9 mouse cellular contexts compared by ENCODE assay signal in genomic region chr13:21917480-21917879, GRCm38 (mm10). TPM values are rescaled to one million over a fixed set of nuclear protein-coding genes. Genes with fewer than 3 reads are reported as not detected.
DNase-seq lines count a peak whose midpoint lies in the region; ATAC-seq and TF ChIP-seq lines count a peak whose summit lies in the region.
"Had no signal": no experiment of that assay in that cellular context is flagged by ENCODE, and none has a peak within 500 bp of the region (broad histone marks: within the 10 kb centered on the region; RNA-seq: fewer than 3 reads in every experiment).

No protein-coding gene starts in this region.

- peaks cover 26% of the 10 kb centered on the region; the same call in 1 of the 2 replicates for H3K27me3 ChIP-seq in midbrain, embryonic 10.5 days (ENCODE audit: low read depth, poor library complexity, severe bottlenecking)
- peaks cover 47% of the 10 kb centered on the region for H3K27me3 ChIP-seq in midbrain, postnatal 0 days (ENCODE audit: insufficient read depth, low read length)
- H3K27me3 ChIP-seq in forebrain, embryonic 12.5 days = peaks cover 51% of the 10 kb centered on the region
- peaks cover 26% of the 10 kb centered on the region for H3K27me3 ChIP-seq in limb, embryonic 12.5 days
- no peaks in the 10 kb centered on the region; the same call in 1 of the 2 replicates for H3K27me3 ChIP-seq in stomach, embryonic 16.5 days (ENCODE audit: control insufficient read depth, insufficient read depth, low read length)

- no peak for TF ChIP-seq CTCF in midbrain, postnatal 0 days (IDR thresholded peaks at IDR 0.05)

- peak overlapping the region; percentile 56 for H3K4me3 ChIP-seq in midbrain, embryonic 10.5 days
- no peak overlapping the region for H3K4me3 ChIP-seq in midbrain, postnatal 0 days (ENCODE audit: low read depth, low read length)
- H3K4me3 ChIP-seq in forebrain, embryonic 12.5 days (replicated peaks) = peak overlapping the region; percentile 43
- H3K4me3 ChIP-seq in limb, embryonic 12.5 days (replicated peaks) = peak overlapping the region; percentile 48
- H3K4me3 ChIP-seq in stomach, embryonic 16.5 days (replicated peaks; ENCODE audit: low read length) = peak overlapping the region; percentile 56

- DNase-seq in midbrain, embryonic 10.5 days (ENCODE audit: low spot score) = no peak
- DNase-seq in midbrain, postnatal 0 days (ENCODE audit: low spot score) = no peak
- no peak for DNase-seq in ovary, postnatal 14 days (ENCODE audit: low spot score)
- DNase-seq: cerebellum, postnatal 36 days; right cerebral cortex, postnatal 25 days had no signal

- no peaks in the 10 kb centered on the region for H3K36me3 ChIP-seq in midbrain, embryonic 10.5 days
- H3K36me3 ChIP-seq in midbrain, postnatal 0 days (ENCODE audit: insufficient read depth, low read length) = no peaks in the 10 kb centered on the region
- H3K36me3 ChIP-seq in forebrain, embryonic 12.5 days (replicated peaks) = no peaks in the 10 kb centered on the region
- no peaks in the 10 kb centered on the region for H3K36me3 ChIP-seq in limb, embryonic 12.5 days
- H3K36me3 ChIP-seq in stomach, embryonic 16.5 days (ENCODE audit: control insufficient read depth, insufficient read depth, low read length) = no peaks in the 10 kb centered on the region

- H3K27ac ChIP-seq in midbrain, embryonic 10.5 days (replicated peaks) = no peak overlapping the region
- H3K27ac ChIP-seq in midbrain, postnatal 0 days (ENCODE audit: low read depth, low read length) = no peak overlapping the region
- H3K27ac ChIP-seq in forebrain, embryonic 12.5 days = no peak overlapping the region
- no peak overlapping the region for H3K27ac ChIP-seq in limb, embryonic 12.5 days
- H3K27ac ChIP-seq in stomach, embryonic 16.5 days (ENCODE audit: low read length) = no peak overlapping the region

- H3K9ac ChIP-seq in midbrain, postnatal 0 days (replicated peaks; ENCODE audit: low read length, poor library complexity, severe bottlenecking) = no peak overlapping the region
- no peak overlapping the region for H3K9ac ChIP-seq in forebrain, embryonic 12.5 days
- H3K9ac ChIP-seq in limb, embryonic 12.5 days (replicated peaks) = peak overlapping the region; percentile 54; the same call in 1 of the 2 replicates
- no peak overlapping the region for H3K9ac ChIP-seq in stomach, embryonic 16.5 days (ENCODE audit: low read length)

- no peaks in the 10 kb centered on the region for H3K9me3 ChIP-seq in midbrain, embryonic 10.5 days (replicated peaks)
- H3K9me3 ChIP-seq in midbrain, postnatal 0 days (ENCODE audit: low read length) = no peaks in the 10 kb centered on the region
- no peaks in the 10 kb centered on the region for H3K9me3 ChIP-seq in forebrain, embryonic 12.5 days
- no peaks in the 10 kb centered on the region for H3K9me3 ChIP-seq in limb, embryonic 12.5 days
- no peaks in the 10 kb centered on the region for H3K9me3 ChIP-seq in stomach, embryonic 16.5 days (replicated peaks; ENCODE audit: control insufficient read depth, low read length)

- no peak for ATAC-seq in midbrain, postnatal 0 days (ENCODE audit: low FRiP score)
- no peak for ATAC-seq in forebrain, embryonic 12.5 days (ENCODE audit: low FRiP score)
- ATAC-seq in limb, embryonic 12.5 days (ENCODE audit: insufficient number of reproducible peaks, insufficient read depth, low FRiP score, low TSS enrichment, low read depth) = no peak
- no peak for ATAC-seq in stomach, embryonic 16.5 days (ENCODE audit: insufficient read depth, low FRiP score)
- ATAC-seq in monocyte, adult 5-6 weeks (replicated peaks; ENCODE audit: insufficient number of reproducible peaks, low FRiP score, low TSS enrichment, poor library complexity, severe bottlenecking) = no peak

- no peak overlapping the region for H3K4me2 ChIP-seq in midbrain, postnatal 0 days (ENCODE audit: low read depth, low read length, poor library complexity, severe bottlenecking)
- peak overlapping the region; percentile 67 for H3K4me2 ChIP-seq in forebrain, embryonic 12.5 days
- H3K4me2 ChIP-seq in limb, embryonic 12.5 days = peak overlapping the region; percentile 65
- peak overlapping the region; percentile 73 for H3K4me2 ChIP-seq in stomach, embryonic 16.5 days (ENCODE audit: low read depth, low read length)

- 1% methylated on average over 11 of the region's 11 CpGs for WGBS in midbrain, embryonic 10.5 days
- 5% methylated on average over 11 of the region's 11 CpGs for WGBS in midbrain, postnatal 0 days
- WGBS in forebrain, embryonic 12.5 days = under 1% methylated on average over 11 of the region's 11 CpGs
- whole genome bisulfite sequencing in limb, embryonic 12.5 days = under 1% methylated on average over 11 of the region's 11 CpGs
- 9% methylated on average over 11 of the region's 11 CpGs for WGBS in stomach, embryonic 16.5 days

- peaks cover 24% of the 10 kb centered on the region for H3K4me1 ChIP-seq in midbrain, embryonic 10.5 days
- H3K4me1 ChIP-seq in midbrain, postnatal 0 days (ENCODE audit: insufficient read depth, low read length) = no peaks in the 10 kb centered on the region
- peaks cover 13% of the 10 kb centered on the region; the same call in 1 of the 2 replicates for H3K4me1 ChIP-seq in forebrain, embryonic 12.5 days
- no peaks in the 10 kb centered on the region for H3K4me1 ChIP-seq in limb, embryonic 12.5 days (replicated peaks)
- no peaks in the 10 kb centered on the region for H3K4me1 ChIP-seq in stomach, embryonic 16.5 days (ENCODE audit: control insufficient read depth, insufficient read depth, low read length)

RNA-seq across cellular contexts. Expression of gene Zfp184, which starts 27.4 kb away (rescaled TPM):
- 23.8 and 24.8 TPM in 2 replicates for polyA plus RNA-seq in midbrain, embryonic 10.5 days (2016; fragmentation: Nextera tagmentation; extraction: Ambion mirVana)
- total RNA-seq in midbrain, postnatal 0 days (2014; rRNA removed) = 8.1 and 9.8 TPM in 2 replicates
- 7.5 and 8.4 TPM in 2 replicates for polyA plus RNA-seq in midbrain, postnatal 0 days (2015; fragmentation: Nextera tagmentation; extraction: Ambion mirVana)
- 24.5 and 26.7 TPM in 2 replicates for polyA plus RNA-seq in forebrain, embryonic 12.5 days (2016; fragmentation: Nextera tagmentation; extraction: Ambion mirVana)
- 23.2 and 25.2 TPM in 2 replicates for polyA plus RNA-seq in limb, embryonic 12.5 days (2016; fragmentation: Nextera tagmentation; extraction: Ambion mirVana)
- polyA plus RNA-seq in stomach, embryonic 16.5 days (2015; fragmentation: Nextera tagmentation; extraction: Ambion mirVana) = 5.3 and 6.2 TPM in 2 replicates
- total RNA-seq in monocyte, adult 5-6 weeks (2017) = 2.1 to 2.6 TPM in 2 of 3 replicates, not detected in the other
